Mouse (Mus musculus) urinary bladder, adult 18-20 months (tissue): ENCODE results near the gene Capzb.

Source experiments
- DNase-seq, 2 experiments: peaks; one replicate each; pipeline ENCODE4 v3.0.0; 2022; ENCODE audit warnings: low spot score in 2 of 2, mixed read lengths in 2 of 2

The Capzb gene

GRCm38 (mm10) chr4:139208236-139209129 lies 15.8 kb downstream of the Capzb start:
- DNase-seq, result no peak

- no peak for DNase-seq
Observed at GRCm38 (mm10) chr4:139209130-139209840, 16.6 kb downstream of the Capzb start.

GRCm38 (mm10) chr4:139211975-139212831 lies 19.5 kb downstream of the Capzb start:
- DNase-seq, result peak in 1 of 2 experiments; percentile 58

GRCm38 (mm10) chr4:139213086-139213485 lies 20.4 kb downstream of the Capzb start:
- no peak for DNase-seq

GRCm38 (mm10) chr4:139213935-139214371 lies 21.3 kb downstream of the Capzb start:
- DNase-seq, result no peak

- DNase-seq, result no peak
Observed at GRCm38 (mm10) chr4:139216566-139216965, 23.9 kb downstream of the Capzb start.

GRCm38 (mm10) chr4:139218539-139218938 lies 25.8 kb downstream of the Capzb start:
- no peak for DNase-seq

- no peak for DNase-seq
Observed at GRCm38 (mm10) chr4:139219656-139220055, 27.0 kb downstream of the Capzb start.

- DNase-seq, result no peak
Observed at GRCm38 (mm10) chr4:139220978-139221377, 28.3 kb downstream of the Capzb start.

GRCm38 (mm10) chr4:139221837-139222236 lies 29.1 kb downstream of the Capzb start:
- DNase-seq, result no peak

- no peak for DNase-seq
Observed at GRCm38 (mm10) chr4:139225115-139225514, 32.4 kb downstream of the Capzb start.

GRCm38 (mm10) chr4:139225944-139226343 lies 33.2 kb downstream of the Capzb start:
- no peak for DNase-seq

GRCm38 (mm10) chr4:139226504-139227216 lies 34.0 kb downstream of the Capzb start:
- peak in 1 of 2 experiments; percentile 58 for DNase-seq

- no peak for DNase-seq
Observed at GRCm38 (mm10) chr4:139227923-139228322, 35.2 kb downstream of the Capzb start.

GRCm38 (mm10) chr4:139229271-139229670 lies 36.6 kb downstream of the Capzb start:
- no peak for DNase-seq

GRCm38 (mm10) chr4:139230376-139231120 lies 37.8 kb downstream of the Capzb start:
- DNase-seq, result no peak

- DNase-seq, result no peak
Observed at GRCm38 (mm10) chr4:139231163-139231562, 38.5 kb downstream of the Capzb start.

GRCm38 (mm10) chr4:139232479-139233145 lies 39.9 kb downstream of the Capzb start:
- peak in 1 of 2 experiments; percentile 60 for DNase-seq

- DNase-seq, result no peak
Observed at GRCm38 (mm10) chr4:139233146-139233495, 40.4 kb downstream of the Capzb start.

- no peak for DNase-seq
Observed at GRCm38 (mm10) chr4:139233755-139234254, 41.1 kb downstream of the Capzb start.
